Mouse (Mus musculus): Measurements from ENCODE around the gene Hapln4.

DNA sequence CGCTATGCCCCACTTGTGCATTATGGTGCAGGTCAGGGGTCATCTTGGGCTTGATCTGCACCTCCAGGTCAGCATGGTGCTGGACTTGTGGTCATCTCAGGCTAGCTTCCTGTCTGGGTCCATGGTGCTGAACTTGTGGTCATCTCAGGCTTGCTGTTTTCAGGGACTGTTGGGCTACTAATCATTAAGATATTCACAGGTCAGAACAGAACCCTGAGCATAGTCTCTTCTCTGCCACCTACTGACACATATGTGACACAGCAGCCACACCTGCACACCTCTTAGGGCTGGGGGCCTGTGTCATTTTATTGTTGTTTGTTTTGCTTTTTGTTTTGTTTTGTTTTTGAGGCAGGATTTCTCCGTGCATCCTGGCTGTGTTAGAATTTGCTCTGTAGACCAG is 39.6 kb downstream of the Hapln4 start:
- TF ChIP-seq CTCF (IDR thresholded peaks at IDR 0.05) = peak; percentile 64
- TF ChIP-seq EP300 (IDR thresholded peaks at IDR 0.05) = no peak

Measured in lung, postnatal 0 days (tissue).